ENCODE assay signal across 8 mouse cellular contexts in genomic region chr19:26747571-26748539, GRCm38 (mm10).
DNase-seq lines count a peak whose midpoint lies in the region; ATAC-seq and TF ChIP-seq lines count a peak whose summit lies in the region.

No protein-coding gene starts in this region.

- intact Hi-C loops in heart, postnatal 36 days (cut with DNase I): loop anchor here (5.0 kb wide), 3 partner anchors 99 to 679 kb away; partner anchors contain the start of genes Pum3 and Smarca2

- peak; percentile 60 for TF ChIP-seq CTCF in layer of hippocampus, adult 2 months (conservative IDR thresholded peaks at IDR 0.05)
- peak; percentile 61 for TF ChIP-seq CTCF in lung, embryonic 14.5 days (IDR thresholded peaks at IDR 0.05; ENCODE audit: low read depth)
- TF ChIP-seq CTCF in olfactory bulb, adult 2 months (IDR thresholded peaks at IDR 0.05; ENCODE audit: insufficient read depth, low read depth, low read length): no peak

- in situ Hi-C loops in ES-E14 (cut with MboI; ENCODE audit: low sequenced_read_pairs in 2 of 2, unreplicated experiment in 2 of 2): no loop called here

- H3K27ac ChIP-seq in ES-E14 (ENCODE audit: insufficient read depth, low read depth, low read length, poor library complexity, severe bottlenecking): no peak overlapping the region
- H3K27ac ChIP-seq in forebrain, embryonic 15.5 days (replicated peaks): peak overlapping the region; percentile 100
- peak overlapping the region; percentile 95 for H3K27ac ChIP-seq in layer of hippocampus, adult 2 months
- H3K27ac ChIP-seq in lung, embryonic 14.5 days (ENCODE audit: low read depth): peak overlapping the region; percentile 95
- peak overlapping the region; percentile 91 for H3K27ac ChIP-seq in olfactory bulb, adult 2 months (ENCODE audit: insufficient read depth, low read depth, low read length)

- H3K36me3 ChIP-seq in ES-E14 (ENCODE audit: control insufficient read depth, insufficient read depth, low read length, poor library complexity, severe bottlenecking): no peaks in the 10 kb centered on the region
- H3K36me3 ChIP-seq in forebrain, embryonic 15.5 days: no peaks in the 10 kb centered on the region
- no peaks in the 10 kb centered on the region for H3K36me3 ChIP-seq in lung, embryonic 14.5 days (ENCODE audit: insufficient read depth)

- DNase-seq in ES-E14 (ENCODE audit: low read depth, low spot score): peak; percentile 17
- peak; percentile 14 for DNase-seq in c-Kit-positive CD71-positive TER-119-positive erythroid progenitor cells, embryonic 14.5 days (ENCODE audit: low spot score)
- peak; percentile 55 to 71 for DNase-seq in heart, postnatal 36 days
- DNase-seq in layer of hippocampus, adult 2 months (ENCODE audit: low spot score in 2 of 2): peak; percentile 42 to 72
- peak; percentile 95 for DNase-seq in lung, embryonic 14.5 days
- peak; percentile 70 for DNase-seq in thymus, postnatal 14 days

- 0 out of 4 replicates have a peak, but pooled peaks cover 0 to 1% of the 10 kb centered on the region in 2 experiments for H3K4me1 ChIP-seq in ES-E14 (ENCODE audit: control insufficient read depth in 2 of 2, insufficient read depth in 2 of 2, low read length in 2 of 2, poor library complexity in 1 of 2)
- H3K4me1 ChIP-seq in forebrain, embryonic 15.5 days: peaks cover 38% of the 10 kb centered on the region
- no peaks in the 10 kb centered on the region for H3K4me1 ChIP-seq in lung, embryonic 14.5 days (ENCODE audit: insufficient read depth)
- no peaks in the 10 kb centered on the region for H3K4me1 ChIP-seq in olfactory bulb, adult 2 months (ENCODE audit: control insufficient read depth, insufficient read depth, low read length)

- under 1% methylated on average over 36 of the region's 36 CpGs for WGBS in forebrain, embryonic 15.5 days
- under 1% methylated on average over 36 of the region's 36 CpGs for WGBS in lung, embryonic 14.5 days
- under 1% methylated on average over 36 of the region's 36 CpGs for WGBS in olfactory bulb, adult 2 months

- TF ChIP-seq POLR2A in olfactory bulb, adult 2 months (IDR thresholded peaks at IDR 0.05; ENCODE audit: insufficient read depth, low read depth, low read length): peak; percentile 35; the same call in 1 of the 2 replicates

- H3K4me2 ChIP-seq in forebrain, embryonic 15.5 days (replicated peaks): peak overlapping the region; percentile 71
- H3K4me2 ChIP-seq in lung, embryonic 14.5 days: peak overlapping the region; percentile 74

- no peaks in the 10 kb centered on the region for H3K27me3 ChIP-seq in forebrain, embryonic 15.5 days
- H3K27me3 ChIP-seq in lung, embryonic 14.5 days (ENCODE audit: insufficient read depth, low read length): no peaks in the 10 kb centered on the region

- H3K4me3 ChIP-seq in ES-E14 (ENCODE audit: insufficient read depth in 1 of 2, low read depth in 1 of 2, low read length in 2 of 2, poor library complexity in 1 of 2, severe bottlenecking in 1 of 2): peak overlapping the region; percentile 4 to 58
- H3K4me3 ChIP-seq in forebrain, embryonic 15.5 days: peak overlapping the region; percentile 49
- peak overlapping the region; percentile 70 for H3K4me3 ChIP-seq in layer of hippocampus, adult 2 months
- H3K4me3 ChIP-seq in lung, embryonic 14.5 days (ENCODE audit: low read depth, low read length): peak overlapping the region; percentile 39
- peak overlapping the region; percentile 84 for H3K4me3 ChIP-seq in olfactory bulb, adult 2 months (ENCODE audit: insufficient read depth, low read depth, low read length)

- peak overlapping the region; percentile 14; the same call in 1 of the 2 replicates for H3K9ac ChIP-seq in ES-E14 (ENCODE audit: insufficient read depth, low read depth, low read length, poor library complexity, severe bottlenecking)
- peak overlapping the region; percentile 72 for H3K9ac ChIP-seq in forebrain, embryonic 15.5 days (replicated peaks)
- H3K9ac ChIP-seq in lung, embryonic 14.5 days: peak overlapping the region; percentile 58

- no peaks in the 10 kb centered on the region for H3K9me3 ChIP-seq in ES-E14 (ENCODE audit: control insufficient read depth, insufficient read depth, low read depth, low read length)
- H3K9me3 ChIP-seq in forebrain, embryonic 15.5 days: no peaks in the 10 kb centered on the region
- no peaks in the 10 kb centered on the region for H3K9me3 ChIP-seq in lung, embryonic 14.5 days (ENCODE audit: low read depth, low read length)

- peak; percentile 87 for ATAC-seq in forebrain, embryonic 15.5 days (replicated peaks)
- ATAC-seq in lung, embryonic 14.5 days (ENCODE audit: insufficient read depth): peak; percentile 91

TF ChIP-seq in ES-E14, 5 proteins besides CTCF, POLR2A, EP300 and RAD21:
- TF ChIP-seq MAFK (IDR thresholded peaks at IDR 0.05; ENCODE audit: insufficient read depth, low read depth, low read length) (no peak), ZNF384 (IDR thresholded peaks at IDR 0.05; ENCODE audit: low read depth, low read length) (peak; percentile 50; the same call in 1 of the 2 replicates), HCFC1 (IDR thresholded peaks at IDR 0.05; ENCODE audit: borderline replicate concordance, insufficient read depth, low read length) (no peak), ZC3H11A (IDR thresholded peaks at IDR 0.05; ENCODE audit: borderline replicate concordance, low read depth, low read length) (no peak), CHD2 (IDR thresholded peaks at IDR 0.05; ENCODE audit: low read depth, low read length) (no peak)

Comparison
In these comparisons a context has a peak if more than half of its experiments do, and no peak if none do; other contexts are left out.
1. DNase-seq: peak in every context shown above with its lines; median percentile 95 in lung, embryonic 14.5 days; 70 in thymus, postnatal 14 days; 63 in heart, postnatal 36 days; 57 in layer of hippocampus, adult 2 months; 17 in ES-E14; 14 in c-Kit-positive CD71-positive TER-119-positive erythroid progenitor cells, embryonic 14.5 days.
2. H3K4me3 ChIP-seq: peak in every context shown above with its lines; median percentile 84 in olfactory bulb, adult 2 months; 70 in layer of hippocampus, adult 2 months; 49 in forebrain, embryonic 15.5 days; 39 in lung, embryonic 14.5 days; 31 in ES-E14.
3. H3K9ac ChIP-seq: peak in every context shown above with its lines; median percentile 72 in forebrain, embryonic 15.5 days; 58 in lung, embryonic 14.5 days; 14 in ES-E14.